Mouse (Mus musculus) hindbrain, embryonic 11.5 days (tissue): ENCODE measurements around the gene Gm1673. TPM values are rescaled to one million over a fixed set of nuclear protein-coding genes. Genes with fewer than 3 reads are reported as not detected.

ENCODE experiments used
- ATAC-seq: fragments of 200-750 bp; cut with Nextera tagmentation; 2 replicates; pipeline ENCODE4 v1.8.0; 2017; ENCODE audit warnings: mild to moderate bottlenecking, moderate TSS enrichment, moderate library complexity; ENCODE audit not compliant: low FRiP score
- DNase-seq: peaks from one replicate; pipeline ENCODE4 v3.0.0-alpha.2; 2015; ENCODE audit warnings: low spot score
- H3K27ac ChIP-seq: fragments of 300-500 bp; sonication (generic); 2 replicates; pipeline ENCODE4 v1.5.1; 2014; ENCODE audit warnings: mild to moderate bottlenecking, low read depth, low read length
- H3K27me3 ChIP-seq: fragments of 300-500 bp; sonication (generic); 2 replicates; pipeline ENCODE4 v1.6.1; 2014; ENCODE audit warnings: mild to moderate bottlenecking, low read length, moderate library complexity, mixed read lengths; ENCODE audit not compliant: control insufficient read depth, insufficient read depth
- H3K36me3 ChIP-seq: fragments of 300-500 bp; sonication (generic); 2 replicates; pipeline ENCODE4 v1.6.1; 2014; ENCODE audit warnings: mild to moderate bottlenecking, low read length, moderate library complexity, mixed read lengths; ENCODE audit not compliant: control insufficient read depth, insufficient read depth
- H3K4me1 ChIP-seq: fragments of 300-500 bp; sonication (generic); replicated peaks from 2 replicates; pipeline ENCODE4 v1.6.1; 2014; ENCODE audit warnings: low read length, mixed read lengths; ENCODE audit not compliant: control insufficient read depth, insufficient read depth
- H3K4me2 ChIP-seq: fragments of 300-500 bp; sonication (generic); replicated peaks from 2 replicates; pipeline ENCODE4 v1.6.1; 2014; ENCODE audit warnings: mild to moderate bottlenecking, low read depth, low read length
- H3K4me3 ChIP-seq: fragments of 300-500 bp; sonication (generic); 2 replicates; pipeline ENCODE4 v1.5.1; 2014; ENCODE audit warnings: low read depth, low read length
- H3K9ac ChIP-seq: fragments of 300-500 bp; sonication (generic); 2 replicates; pipeline ENCODE4 v1.6.1; 2014; ENCODE audit warnings: low read depth, low read length
- H3K9me3 ChIP-seq: fragments of 300-500 bp; sonication (generic); 2 replicates; pipeline ENCODE4 v1.6.1; 2016; ENCODE audit warnings: low read length; ENCODE audit not compliant: control insufficient read depth
- WGBS: fragments of 180-500 bp; shearing (Covaris S2); extraction: QIAGEN DNeasy Blood & Tissue Kit; methylation state at CpG from one replicate; pipeline ENCODE4 v1.1.7; 2014; 5-methylcytosine and 5-hydroxymethylcytosine counted together
- polyA plus RNA-seq: library from polyadenylated mRNA; unstranded; fragments of >200 nt; fragmentation: Nextera tagmentation; extraction: Ambion mirVana; gene quantifications from 2 replicates; pipeline ENCODE4 v1.2.1, GENCODE M21; 2014

Gene Gm1673
- polyA plus RNA-seq, 1 experiment from 2014 or later = 236 TPM

GRCm38 (mm10) chr5:33994671-33995625 is 11.7 kb downstream of the Gm1673 start:
- Histone ChIP-seq H3K27ac (peak overlapping the region; percentile 96), H3K9ac (peak overlapping the region; percentile 78), H3K4me2 (peak overlapping the region; percentile 92), H3K9me3 (no peaks in the 10 kb centered on the region), H3K4me3 (peak overlapping the region; percentile 62), H3K4me1 (peaks cover 8% of the 10 kb centered on the region; the same call in 1 of the 2 replicates), H3K36me3 (no peaks in the 10 kb centered on the region), H3K27me3 (no peaks in the 10 kb centered on the region)
- ATAC-seq (peak; percentile 20; the same call in 1 of the 2 replicates), DNase-seq (peak; percentile 65)
- WGBS = 34% methylated on average over 28 of the region's 28 CpGs

GRCm38 (mm10) chr5:33995843-33996693 is 12.8 kb downstream of the Gm1673 start, which contains the start of gene Nat8l:
Gene Nat8l (plus strand): TSS chr5:33995984.
- peak; percentile 88 for ATAC-seq
- Histone ChIP-seq H3K36me3 (no peaks in the 10 kb centered on the region), H3K4me3 (peak within 1 kb of the TSS; percentile 62), H3K4me1 (peaks cover 8% of the 10 kb centered on the region; the same call in 1 of the 2 replicates), H3K4me2 (peak within 1 kb of the TSS; percentile 92), H3K27ac (peak within 1 kb of the TSS; percentile 96), H3K27me3 (no peaks in the 10 kb centered on the region), H3K9ac (peak within 1 kb of the TSS; percentile 78), H3K9me3 (no peaks in the 10 kb centered on the region)
- peak; percentile 90 for DNase-seq
- WGBS = under 1% methylated on average over 88 of the region's 90 CpGs

GRCm38 (mm10) chr5:33996694-33997045 is 13.4 kb downstream of the Gm1673 start:
- peak overlapping the region; percentile 62 for H3K4me3 ChIP-seq
- ATAC-seq = no peak
- no peak for DNase-seq
- H3K9ac ChIP-seq = peak overlapping the region; percentile 78
- no peaks in the 10 kb centered on the region for H3K27me3 ChIP-seq
- H3K4me2 ChIP-seq = peak overlapping the region; percentile 92
- H3K4me1 ChIP-seq = peaks cover 8% of the 10 kb centered on the region; the same call in 1 of the 2 replicates
- no peaks in the 10 kb centered on the region for H3K36me3 ChIP-seq
- 1% methylated on average over 36 of the region's 55 CpGs for WGBS
- peak overlapping the region; percentile 96 for H3K27ac ChIP-seq
- H3K9me3 ChIP-seq = no peaks in the 10 kb centered on the region

GRCm38 (mm10) chr5:33997051-33997741 is 14.0 kb downstream of the Gm1673 start:
- Histone ChIP-seq H3K27ac (peak overlapping the region; percentile 96), H3K4me1 (peaks cover 8% of the 10 kb centered on the region; the same call in 1 of the 2 replicates), H3K27me3 (no peaks in the 10 kb centered on the region), H3K4me2 (peak overlapping the region; percentile 92), H3K9ac (peak overlapping the region; percentile 78), H3K36me3 (no peaks in the 10 kb centered on the region), H3K9me3 (no peaks in the 10 kb centered on the region), H3K4me3 (peak overlapping the region; percentile 62)
- DNase-seq = peak; percentile 61
- peak; percentile 34 for ATAC-seq
- under 1% methylated on average over 65 of the region's 80 CpGs for WGBS

- H3K4me3 ChIP-seq = peak overlapping the region; percentile 62
- no peak for ATAC-seq
- no peaks in the 10 kb centered on the region for H3K9me3 ChIP-seq
- peak overlapping the region; percentile 92 for H3K4me2 ChIP-seq
- WGBS = 78% methylated on average over 19 of the region's 20 CpGs
- DNase-seq = no peak
- no peaks in the 10 kb centered on the region for H3K36me3 ChIP-seq
- H3K4me1 ChIP-seq = peaks cover 8% of the 10 kb centered on the region; the same call in 1 of the 2 replicates
- H3K27ac ChIP-seq = no peak overlapping the region
- H3K27me3 ChIP-seq = no peaks in the 10 kb centered on the region
- H3K9ac ChIP-seq = peak overlapping the region; percentile 78
Measured at GRCm38 (mm10) chr5:33997829-33998504, 14.7 kb downstream of the Gm1673 start.

- WGBS = 88% methylated on average over 3 of the region's 3 CpGs
- H3K4me3 ChIP-seq = peak overlapping the region; percentile 62; the same call in 1 of the 2 replicates
Measured at GRCm38 (mm10) chr5:33998505-33998877, 15.3 kb downstream of the Gm1673 start.

GRCm38 (mm10) chr5:33999466-34000090 is 16.3 kb downstream of the Gm1673 start:
- no peak overlapping the region for H3K9ac ChIP-seq
- no peak for ATAC-seq
- no peak overlapping the region for H3K4me3 ChIP-seq
- no peak overlapping the region for H3K27ac ChIP-seq
- H3K4me1 ChIP-seq = peaks cover 8% of the 10 kb centered on the region; the same call in 1 of the 2 replicates
- H3K36me3 ChIP-seq = no peaks in the 10 kb centered on the region
- H3K9me3 ChIP-seq = no peaks in the 10 kb centered on the region
- DNase-seq = no peak
- H3K4me2 ChIP-seq = peak overlapping the region; percentile 13; the same call in 1 of the 2 replicates
- H3K27me3 ChIP-seq = no peaks in the 10 kb centered on the region
- 86% methylated on average over 6 of the region's 6 CpGs for WGBS

More at GRCm38 (mm10) chr5:33998505-33998877, 15.3 kb downstream of the Gm1673 start:
- DNase-seq (no peak), ATAC-seq (no peak)
- peak overlapping the region; percentile 92 for H3K4me2 ChIP-seq
- no peaks in the 10 kb centered on the region for H3K27me3 ChIP-seq
- H3K4me1 ChIP-seq = peaks cover 8% of the 10 kb centered on the region; the same call in 1 of the 2 replicates
- no peaks in the 10 kb centered on the region for H3K36me3 ChIP-seq
- no peak overlapping the region for H3K9ac ChIP-seq
- no peaks in the 10 kb centered on the region for H3K9me3 ChIP-seq
- H3K27ac ChIP-seq = no peak overlapping the region
